Mouse (Mus musculus) small intestine, adult 2 months (tissue): ENCODE data around the gene Ube2b.

Source experiments
- CTCF ChIP-seq: fragments of 200-500 bp; IDR thresholded peaks from 2 replicates; pipeline ENCODE4 v1.5.1; 2012; ENCODE audit warnings: low read depth, mild to moderate bottlenecking, control low read depth, inconsistent platforms, low read length, moderate library complexity, mixed read lengths; ENCODE audit not compliant: insufficient replicate concordance, insufficient read length; ENCODE audit errors: extremely low read depth
- POLR2A ChIP-seq: fragments of 200-500 bp; IDR thresholded peaks from 2 replicates; pipeline ENCODE4 v1.6.1; 2012; ENCODE audit warnings: low read depth, mild to moderate bottlenecking, control low read depth, inconsistent platforms, low read length, moderate library complexity

- TF ChIP-seq CTCF: no peak
- TF ChIP-seq POLR2A: no peak
These were observed 46.0 kb upstream of the Ube2b start for GRCm38 (mm10) chr11:52046446-52047165.
